Mouse (Mus musculus) embryonic facial prominence, embryonic 12.5 days (tissue): ENCODE data around the gene Nbea. TPM values are rescaled to one million over a fixed set of nuclear protein-coding genes. Genes with fewer than 3 reads are reported as not detected.
A peak's percentile ranks its signal among the peaks of the same experiment; 100 is the strongest.

Experiments
- ATAC-seq: fragments of 200-750 bp; cut with Nextera tagmentation; 2 replicates; pipeline ENCODE4 v1.8.0; 2017; ENCODE audit not compliant: insufficient number of reproducible peaks, insufficient read depth, low FRiP score, low TSS enrichment
- H3K27ac ChIP-seq: fragments of 300-500 bp; sonication (generic); 2 replicates; pipeline ENCODE4 v1.5.1; 2016; ENCODE audit warnings: mild to moderate bottlenecking
- H3K27me3 ChIP-seq: fragments of 300-500 bp; sonication (generic); 2 replicates; pipeline ENCODE4 v1.6.1; 2016; ENCODE audit warnings: mild to moderate bottlenecking, moderate library complexity
- H3K36me3 ChIP-seq: fragments of 300-500 bp; sonication (generic); 2 replicates; pipeline ENCODE4 v1.6.1; 2016; ENCODE audit warnings: mild to moderate bottlenecking
- H3K4me1 ChIP-seq: fragments of 300-500 bp; sonication (generic); 2 replicates; pipeline ENCODE4 v1.6.1; 2016
- H3K4me2 ChIP-seq: fragments of 300-500 bp; sonication (generic); replicated peaks from 2 replicates; pipeline ENCODE4 v1.6.1; 2016; ENCODE audit warnings: mild to moderate bottlenecking, moderate library complexity
- H3K4me3 ChIP-seq: fragments of 300-500 bp; sonication (generic); 2 replicates; pipeline ENCODE4 v1.5.1; 2016; ENCODE audit warnings: mild to moderate bottlenecking
- H3K9ac ChIP-seq: fragments of 300-500 bp; sonication (generic); 2 replicates; pipeline ENCODE4 v1.6.1; 2016; ENCODE audit warnings: mild to moderate bottlenecking, moderate library complexity
- H3K9me3 ChIP-seq: fragments of 300-500 bp; sonication (generic); 2 replicates; pipeline ENCODE4 v1.6.1; 2016; ENCODE audit warnings: mild to moderate bottlenecking, moderate library complexity
- WGBS: fragments of 180-500 bp; shearing (Covaris S2); methylation state at CpG from one replicate; pipeline ENCODE4 v1.1.7; 2016; 5-methylcytosine and 5-hydroxymethylcytosine counted together
- polyA plus RNA-seq: library from polyadenylated mRNA; unstranded; fragments of >200 nt; fragmentation: Nextera tagmentation; extraction: Ambion mirVana; gene quantifications from 2 replicates; pipeline ENCODE4 v1.2.1, GENCODE M21; 2016

The Nbea gene
- polyA plus RNA-seq, 1 experiment from 2014 or later: 24.2 TPM

DNA sequence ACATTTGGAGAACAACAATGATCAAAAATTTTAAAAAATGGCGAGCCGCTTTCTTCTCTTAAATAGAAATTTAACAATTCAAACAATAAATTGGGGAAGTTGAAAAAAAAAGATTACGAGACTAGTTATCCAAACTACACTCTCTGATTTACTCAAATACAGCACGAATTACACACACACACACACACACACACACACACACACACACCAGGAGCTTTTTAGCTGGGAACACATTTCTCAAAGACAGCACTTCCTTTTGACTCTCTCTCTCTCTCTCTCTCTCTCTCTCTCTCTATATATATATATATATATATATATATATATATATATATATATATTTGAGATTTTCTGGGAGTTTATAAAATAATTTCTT, 395.3 kb downstream of the Nbea start:
- Histone ChIP-seq H3K4me2 (peak overlapping the region; percentile 71), H3K4me1 (peaks cover 12% of the 10 kb centered on the region), H3K9me3 (no peaks in the 10 kb centered on the region), H3K36me3 (no peaks in the 10 kb centered on the region), H3K27me3 (peaks cover 3% of the 10 kb centered on the region; the same call in 1 of the 2 replicates), H3K9ac (0 out of 2 replicates have a peak overlapping the region, but pooled peaks have one; percentile 85), H3K27ac (peak overlapping the region; percentile 97), H3K4me3 (peak overlapping the region; percentile 48)
- no peak for ATAC-seq
- WGBS: 8% methylated on average over 4 of the region's 4 CpGs

DNA sequence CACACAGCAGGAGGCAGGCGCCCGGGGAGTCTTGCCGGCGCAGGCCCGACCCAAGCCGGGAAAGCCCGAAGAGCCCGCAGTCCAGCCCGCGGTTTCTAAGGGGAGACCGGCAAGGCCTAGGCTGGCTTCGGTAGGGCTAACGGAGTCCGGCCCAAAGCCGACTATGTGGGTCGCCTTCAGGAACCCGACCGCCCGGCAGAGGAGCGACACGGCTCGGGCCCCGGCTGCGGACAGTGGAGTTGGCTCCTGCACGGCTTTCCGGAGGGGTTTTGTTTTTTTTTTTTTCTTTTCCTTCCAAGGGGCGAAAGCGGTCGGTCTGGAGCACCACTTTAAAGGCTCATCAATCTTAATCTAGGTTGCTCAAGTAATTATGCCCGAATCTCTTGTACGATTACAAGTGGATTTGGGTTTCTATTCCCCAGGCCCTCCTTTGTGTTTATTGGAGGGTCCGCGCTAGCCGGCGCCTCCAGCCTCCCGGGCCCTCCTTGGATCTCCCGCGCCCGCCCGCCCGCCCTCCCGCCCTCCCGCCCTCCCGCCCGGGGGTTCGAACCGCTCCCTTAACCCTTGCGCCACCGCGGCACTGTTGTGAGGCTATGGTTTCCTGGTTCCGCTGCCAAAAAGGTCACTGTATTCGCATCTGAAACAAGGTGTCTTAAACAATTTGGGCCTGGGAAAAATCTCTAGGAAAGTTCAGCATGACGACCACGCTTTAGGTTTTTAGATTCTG, 395.9 kb downstream of the Nbea start:
- H3K4me2 ChIP-seq: peak overlapping the region; percentile 71
- H3K27me3 ChIP-seq: peaks cover 3% of the 10 kb centered on the region; the same call in 1 of the 2 replicates
- peak overlapping the region; percentile 97 for H3K27ac ChIP-seq
- no peaks in the 10 kb centered on the region for H3K9me3 ChIP-seq
- peaks cover 12% of the 10 kb centered on the region for H3K4me1 ChIP-seq
- peak; percentile 70; the same call in 1 of the 2 replicates for ATAC-seq
- H3K9ac ChIP-seq: peak overlapping the region; percentile 85
- peak overlapping the region; percentile 48 for H3K4me3 ChIP-seq
- no peaks in the 10 kb centered on the region for H3K36me3 ChIP-seq
- under 1% methylated on average over 54 of the region's 54 CpGs for WGBS

DNA sequence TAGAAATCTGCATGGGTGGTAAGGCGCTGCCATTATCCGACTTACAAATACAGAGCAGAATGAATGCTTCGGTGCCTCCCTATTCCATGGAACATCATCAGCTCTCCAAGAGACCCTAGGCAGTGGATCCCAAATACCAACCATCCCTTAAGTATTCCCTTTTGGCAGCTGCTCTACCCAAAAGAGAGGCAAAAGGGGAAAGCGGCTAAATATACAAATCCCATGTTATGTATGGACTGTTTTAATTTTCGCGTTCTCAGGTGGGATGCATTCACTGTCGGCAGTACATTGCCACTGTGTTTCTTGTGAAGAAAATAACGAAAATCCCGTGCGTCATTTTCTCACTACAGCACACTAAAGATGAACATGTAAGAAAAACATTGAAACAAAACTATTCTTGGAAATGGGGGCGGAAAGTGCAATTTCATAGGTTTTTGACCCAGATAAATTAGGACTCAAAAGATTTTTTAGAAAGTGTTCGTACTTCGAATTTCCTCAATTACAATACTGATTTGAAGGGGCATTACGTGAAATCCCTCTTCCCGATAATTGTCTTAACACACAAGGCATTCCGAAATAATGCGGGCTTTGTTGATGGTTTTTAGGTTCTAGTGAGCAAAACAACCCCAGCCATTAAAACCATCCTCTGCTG, 396.5 kb downstream of the Nbea start:
- H3K27me3 ChIP-seq: peaks cover 3% of the 10 kb centered on the region; the same call in 1 of the 2 replicates
- H3K9ac ChIP-seq: peak overlapping the region; percentile 85
- H3K4me2 ChIP-seq: peak overlapping the region; percentile 71
- 6% methylated on average over 17 of the region's 17 CpGs for WGBS
- no peaks in the 10 kb centered on the region for H3K9me3 ChIP-seq
- peak overlapping the region; percentile 97 for H3K27ac ChIP-seq
- ATAC-seq: no peak
- H3K4me3 ChIP-seq: peak overlapping the region; percentile 48
- H3K4me1 ChIP-seq: peaks cover 12% of the 10 kb centered on the region
- no peaks in the 10 kb centered on the region for H3K36me3 ChIP-seq

DNA sequence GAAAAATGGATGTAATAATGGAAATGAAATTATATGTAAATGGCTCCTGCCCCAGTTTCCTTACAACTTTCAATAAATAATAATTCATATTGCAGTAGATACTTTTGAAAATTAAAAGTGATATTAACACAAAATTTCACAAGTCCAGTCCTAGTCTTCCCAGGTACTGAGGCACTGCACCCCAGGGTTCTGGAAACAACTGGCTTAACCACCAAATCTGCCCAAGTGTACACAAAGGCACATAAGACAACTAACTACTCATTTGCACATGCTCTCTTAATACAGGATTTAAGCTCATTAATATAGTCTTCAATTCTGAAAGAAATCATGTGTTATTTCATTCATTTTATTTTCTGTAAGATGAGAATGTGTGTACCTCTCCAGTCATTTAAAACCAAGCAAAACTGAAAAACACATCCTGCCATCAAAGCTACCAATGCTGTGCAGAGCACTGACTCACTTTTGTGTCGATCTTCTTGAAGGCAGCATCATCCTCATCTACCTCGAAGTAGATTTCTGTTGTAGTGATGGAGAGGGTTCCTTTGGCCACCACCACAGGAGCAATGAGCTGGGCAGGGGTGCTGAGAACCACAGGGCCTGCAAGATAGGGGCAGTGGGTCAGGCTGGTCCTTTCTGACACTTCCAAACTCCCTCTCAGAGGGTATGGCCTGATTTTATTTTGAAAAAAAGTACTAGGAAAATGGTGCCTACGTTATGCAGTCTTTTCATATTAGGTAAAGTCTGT, 397.3 kb downstream of the Nbea start:
- Histone ChIP-seq H3K4me2 (peak overlapping the region; percentile 71), H3K27me3 (peaks cover 3% of the 10 kb centered on the region; the same call in 1 of the 2 replicates), H3K9ac (peak overlapping the region; percentile 85), H3K27ac (peak overlapping the region; percentile 97), H3K36me3 (no peaks in the 10 kb centered on the region), H3K9me3 (no peaks in the 10 kb centered on the region), H3K4me3 (peak overlapping the region; percentile 48), H3K4me1 (peaks cover 16% of the 10 kb centered on the region)
- WGBS: 16% methylated on average over 3 of the region's 3 CpGs
- no peak for ATAC-seq

DNA sequence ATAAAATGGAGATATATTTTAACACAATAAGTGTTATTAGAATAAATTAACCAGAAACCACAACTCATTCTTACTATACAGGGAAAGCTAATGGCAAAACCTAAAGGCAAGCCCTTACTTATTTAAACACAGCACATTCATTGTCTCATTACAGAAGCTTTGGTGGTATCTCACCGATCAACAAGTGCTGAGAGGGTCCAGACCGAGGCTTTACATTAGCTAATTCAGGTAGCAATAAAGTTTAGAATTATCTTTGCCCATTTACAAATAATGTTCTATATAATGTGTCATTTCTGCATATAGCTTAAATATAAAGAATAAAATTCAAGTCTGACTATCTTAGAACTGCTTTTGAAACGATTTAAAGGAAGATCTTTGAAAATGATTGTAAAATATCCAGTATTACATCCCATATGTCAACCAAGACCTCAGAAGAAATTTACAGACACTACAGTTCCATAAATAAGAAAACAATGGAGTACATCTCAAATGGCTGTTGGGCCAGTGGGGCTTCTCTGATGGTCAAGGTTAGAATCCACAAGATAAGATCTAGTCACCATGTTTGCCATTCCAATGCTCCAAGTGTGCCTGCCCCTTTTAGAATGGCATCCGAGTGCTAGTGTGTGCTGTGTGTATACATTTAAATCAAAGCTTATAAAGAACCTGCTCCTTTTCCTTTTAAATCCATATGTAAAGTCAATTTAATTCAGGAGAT, 398.1 kb downstream of the Nbea start:
- ATAC-seq: no peak
- peaks cover 19% of the 10 kb centered on the region for H3K4me1 ChIP-seq
- H3K27ac ChIP-seq: peak overlapping the region; percentile 77
- no peaks in the 10 kb centered on the region for H3K36me3 ChIP-seq
- 27% methylated on average over 4 of the region's 4 CpGs for WGBS
- peak overlapping the region; percentile 71 for H3K4me2 ChIP-seq
- H3K9me3 ChIP-seq: no peaks in the 10 kb centered on the region
- H3K4me3 ChIP-seq: peak overlapping the region; percentile 48
- peak overlapping the region; percentile 85 for H3K9ac ChIP-seq
- peaks cover 6% of the 10 kb centered on the region; the same call in 1 of the 2 replicates for H3K27me3 ChIP-seq

DNA sequence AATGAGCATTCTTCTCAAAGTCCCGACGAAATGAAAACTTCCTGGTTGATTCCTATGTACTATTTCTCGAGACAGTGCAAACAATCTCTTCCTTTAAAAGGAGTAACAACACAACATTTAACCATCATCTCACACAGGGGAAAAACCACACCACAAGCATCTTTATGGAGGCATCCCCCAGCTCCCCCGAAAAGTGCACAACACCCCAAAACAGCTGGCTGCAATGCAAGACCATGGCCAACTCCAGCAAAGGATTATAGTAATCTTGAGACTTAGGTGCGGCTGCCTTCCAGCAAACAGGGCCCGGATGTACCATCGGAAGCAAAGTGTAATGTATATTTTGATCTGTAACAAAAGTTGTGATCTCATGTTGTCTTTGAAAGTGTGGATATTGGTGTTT, 399.4 kb downstream of the Nbea start:
- H3K27me3 ChIP-seq: peaks cover 7% of the 10 kb centered on the region; the same call in 1 of the 2 replicates
- H3K36me3 ChIP-seq: no peaks in the 10 kb centered on the region
- ATAC-seq: no peak
- H3K27ac ChIP-seq: peak overlapping the region; percentile 92
- H3K4me2 ChIP-seq: peak overlapping the region; percentile 78
- H3K4me3 ChIP-seq: peak overlapping the region; percentile 58
- 2% methylated on average over 7 of the region's 7 CpGs for WGBS
- H3K9ac ChIP-seq: peak overlapping the region; percentile 89
- H3K9me3 ChIP-seq: no peaks in the 10 kb centered on the region
- peaks cover 20% of the 10 kb centered on the region for H3K4me1 ChIP-seq

DNA sequence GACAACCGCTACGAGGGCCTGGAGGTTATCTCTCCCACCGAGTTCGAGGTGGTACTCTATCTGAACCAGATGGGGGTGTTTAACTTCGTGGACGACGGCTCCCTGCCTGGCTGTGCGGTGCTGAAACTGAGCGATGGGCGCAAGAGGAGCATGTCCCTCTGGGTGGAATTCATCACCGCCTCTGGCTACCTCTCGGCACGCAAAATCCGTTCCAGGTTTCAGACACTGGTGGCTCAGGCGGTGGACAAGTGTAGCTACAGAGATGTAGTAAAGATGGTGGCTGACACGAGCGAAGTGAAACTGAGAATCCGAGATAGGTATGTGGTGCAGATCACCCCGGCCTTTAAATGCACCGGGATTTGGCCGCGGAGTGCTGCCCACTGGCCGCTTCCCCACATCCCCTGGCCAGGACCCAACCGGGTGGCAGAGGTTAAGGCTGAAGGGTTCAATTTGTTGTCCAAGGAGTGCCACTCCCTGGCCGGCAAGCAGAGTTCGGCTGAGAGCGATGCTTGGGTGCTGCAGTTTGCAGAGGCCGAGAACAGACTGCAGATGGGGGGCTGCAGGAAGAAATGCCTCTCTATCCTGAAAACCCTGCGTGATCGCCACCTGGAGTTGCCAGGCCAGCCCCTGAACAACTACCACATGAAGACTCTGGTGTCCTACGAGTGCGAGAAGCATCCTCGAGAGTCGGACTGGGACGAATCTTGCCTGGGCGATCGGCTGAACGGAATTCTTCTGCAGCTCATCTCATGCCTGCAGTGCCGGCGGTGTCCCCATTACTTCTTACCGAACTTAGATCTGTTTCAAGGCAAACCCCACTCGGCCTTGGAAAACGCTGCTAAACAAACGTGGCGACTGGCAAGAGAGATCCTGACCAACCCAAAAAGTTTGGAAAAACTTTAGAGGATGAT, 400.1 kb downstream of the Nbea start:
- Histone ChIP-seq H3K27me3 (peaks cover 7% of the 10 kb centered on the region; the same call in 1 of the 2 replicates), H3K9me3 (no peaks in the 10 kb centered on the region), H3K9ac (peak overlapping the region; percentile 89), H3K4me1 (peaks cover 17% of the 10 kb centered on the region; the same call in 1 of the 2 replicates), H3K4me3 (peak overlapping the region; percentile 58), H3K4me2 (peak overlapping the region; percentile 78), H3K27ac (peak overlapping the region; percentile 92), H3K36me3 (no peaks in the 10 kb centered on the region)
- 0 out of 2 replicates have a peak, but pooled peaks have one; percentile 5 for ATAC-seq
- whole genome bisulfite sequencing: under 1% methylated on average over 45 of the region's 45 CpGs

DNA sequence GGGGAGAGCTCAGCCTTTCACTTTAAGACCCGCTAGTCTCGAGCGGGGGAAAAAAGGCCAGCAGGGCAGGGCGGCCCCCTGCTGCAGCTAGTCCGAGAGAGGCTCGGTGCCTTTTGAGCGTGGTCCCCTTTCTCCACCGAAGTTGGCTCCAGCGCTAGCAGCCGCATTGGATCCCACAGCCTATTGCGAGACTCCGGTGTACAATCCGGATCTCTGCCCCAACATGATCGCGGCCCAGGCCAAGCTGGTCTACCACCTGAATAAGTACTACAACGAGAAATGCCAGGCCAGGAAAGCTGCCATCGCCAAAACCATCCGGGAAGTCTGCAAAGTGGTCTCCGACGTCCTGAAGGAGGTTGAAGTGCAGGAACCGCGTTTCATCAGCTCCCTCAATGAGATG, 400.7 kb downstream of the Nbea start:
- peak overlapping the region; percentile 89 for H3K9ac ChIP-seq
- no peaks in the 10 kb centered on the region for H3K36me3 ChIP-seq
- H3K27ac ChIP-seq: peak overlapping the region; percentile 92
- no peak for ATAC-seq
- H3K27me3 ChIP-seq: peaks cover 7% of the 10 kb centered on the region; the same call in 1 of the 2 replicates
- peak overlapping the region; percentile 58 for H3K4me3 ChIP-seq
- peaks cover 17% of the 10 kb centered on the region; the same call in 1 of the 2 replicates for H3K4me1 ChIP-seq
- no peaks in the 10 kb centered on the region for H3K9me3 ChIP-seq
- H3K4me2 ChIP-seq: peak overlapping the region; percentile 78
- WGBS: under 1% methylated on average over 22 of the region's 22 CpGs

DNA sequence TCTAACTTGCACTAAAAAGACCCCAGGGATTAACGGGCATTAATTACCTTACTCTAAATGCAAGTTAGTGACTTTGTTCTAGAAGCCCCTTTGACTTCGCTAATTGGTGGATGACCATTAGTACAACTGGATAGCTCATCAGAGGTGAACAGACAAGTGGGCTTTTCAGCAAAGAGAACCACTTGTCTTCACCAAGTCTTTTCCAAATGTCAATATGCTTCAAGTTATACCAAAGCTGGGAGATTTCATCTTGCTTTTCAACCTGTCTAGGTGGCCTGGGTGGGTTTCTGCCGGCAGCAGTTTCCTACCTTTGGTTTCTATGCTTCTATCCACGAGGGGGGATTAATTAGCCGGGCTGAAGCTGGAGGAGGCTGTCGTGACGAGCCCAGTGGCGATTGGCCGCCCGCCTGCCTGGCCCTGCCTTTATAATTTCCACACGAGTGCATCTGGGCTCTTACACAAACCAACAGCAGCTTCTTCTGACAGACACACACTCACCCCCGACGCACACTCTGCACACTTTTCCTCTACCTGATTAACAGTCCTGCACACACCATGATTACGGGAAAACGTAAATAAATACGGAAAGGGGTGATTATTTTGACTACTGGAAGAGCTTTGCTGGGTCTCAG, 401.3 kb downstream of the Nbea start, which contains the start of gene Mab21l1:
Gene Mab21l1 (plus strand): TSS at position 455 of the 632 bp plus-strand sequence.
- peak within 1 kb of the TSS; percentile 58 for H3K4me3 ChIP-seq
- peak within 1 kb of the TSS; percentile 92 for H3K27ac ChIP-seq
- H3K4me2 ChIP-seq: peak within 1 kb of the TSS; percentile 78
- H3K9me3 ChIP-seq: no peaks in the 10 kb centered on the region
- H3K4me1 ChIP-seq: peaks cover 17% of the 10 kb centered on the region; the same call in 1 of the 2 replicates
- peak within 1 kb of the TSS; percentile 89 for H3K9ac ChIP-seq
- no peaks in the 10 kb centered on the region for H3K36me3 ChIP-seq
- ATAC-seq: peak; percentile 58; the same call in 1 of the 2 replicates
- WGBS: 2% methylated on average over 16 of the region's 16 CpGs
- H3K27me3 ChIP-seq: peaks cover 7% of the 10 kb centered on the region; the same call in 1 of the 2 replicates
